Mouse (Mus musculus): ENCODE results near the gene Limk1.

Limk1 gene

DNA sequence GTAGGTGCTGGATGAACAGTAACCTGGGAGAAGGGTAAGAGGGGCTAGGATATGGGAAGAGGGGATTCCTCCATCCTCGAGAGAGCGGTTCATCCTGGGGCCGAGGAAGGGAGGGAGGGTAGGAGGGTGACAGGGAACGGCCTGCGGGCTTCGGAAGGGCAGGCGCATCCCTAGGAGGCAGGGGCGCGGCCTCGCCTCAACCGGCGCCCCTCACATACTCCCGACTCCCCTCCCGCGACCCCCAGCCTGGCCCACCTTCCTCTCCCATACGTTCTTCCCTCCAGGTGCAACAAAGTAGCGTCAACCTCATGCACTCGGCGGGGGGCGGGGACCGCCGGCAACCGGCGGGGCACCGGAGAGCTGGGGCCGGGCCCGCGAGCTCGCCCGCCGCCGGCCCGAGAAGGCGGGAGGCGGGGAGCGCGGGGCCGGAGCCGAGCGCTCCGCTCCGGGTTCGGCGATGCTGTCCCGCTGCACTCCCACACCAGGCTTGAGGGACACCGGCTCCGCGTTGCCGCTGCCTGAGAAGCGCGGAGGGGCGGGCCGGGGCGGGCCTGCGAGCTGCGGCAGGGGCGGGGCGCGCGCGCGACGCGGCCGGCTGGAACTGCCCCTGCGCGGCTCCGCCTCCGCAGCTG lies at the start of gene Limk1:
TSS of gene Limk1 (minus strand) at position 513 of the 632 bp plus-strand sequence.
- DNase-seq (ENCODE audit: low spot score): no peak

DNA sequence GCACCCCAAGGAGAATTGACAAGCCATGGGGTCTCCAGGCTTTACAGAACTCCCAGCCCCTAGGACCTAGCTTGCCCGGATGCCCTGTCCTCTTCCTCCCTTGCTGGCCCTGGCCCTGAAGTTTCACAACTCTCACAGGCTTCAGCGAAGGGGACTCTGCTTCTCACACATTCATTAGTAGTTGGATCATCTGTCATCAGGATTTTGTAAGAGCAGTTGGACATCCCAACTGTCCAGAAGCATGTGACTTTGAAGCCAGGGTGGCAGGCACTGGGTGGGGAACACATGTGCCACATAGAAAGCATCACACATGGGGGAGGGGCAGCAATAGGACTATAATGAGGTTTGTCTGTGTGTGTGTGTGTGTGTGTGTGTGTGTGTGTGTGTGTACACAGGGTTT lies 46.5 kb upstream of the Limk1 start:
- DNase-seq (ENCODE audit: low spot score): no peak

DNA sequence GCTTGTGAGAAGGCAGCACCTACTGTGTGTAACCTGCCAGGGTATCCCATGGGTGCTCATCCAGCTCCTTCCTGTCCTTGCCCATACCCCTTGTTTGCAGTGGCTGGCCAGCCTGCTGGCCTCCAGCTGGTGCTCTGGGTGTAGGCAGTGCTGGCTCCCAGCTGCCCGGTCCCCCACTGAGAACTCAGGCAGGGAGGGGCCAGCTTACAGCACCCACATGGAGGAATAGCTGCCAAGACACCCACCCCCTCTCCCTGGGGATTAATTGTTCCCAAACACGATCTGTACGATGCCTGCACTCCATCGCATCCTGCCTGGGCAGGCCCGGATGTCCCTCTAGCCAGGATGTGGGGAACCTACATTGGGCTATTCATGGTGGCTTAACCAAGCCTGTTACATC lies 45.7 kb upstream of the Limk1 start:
- no peak for DNase-seq (ENCODE audit: low spot score)

DNA sequence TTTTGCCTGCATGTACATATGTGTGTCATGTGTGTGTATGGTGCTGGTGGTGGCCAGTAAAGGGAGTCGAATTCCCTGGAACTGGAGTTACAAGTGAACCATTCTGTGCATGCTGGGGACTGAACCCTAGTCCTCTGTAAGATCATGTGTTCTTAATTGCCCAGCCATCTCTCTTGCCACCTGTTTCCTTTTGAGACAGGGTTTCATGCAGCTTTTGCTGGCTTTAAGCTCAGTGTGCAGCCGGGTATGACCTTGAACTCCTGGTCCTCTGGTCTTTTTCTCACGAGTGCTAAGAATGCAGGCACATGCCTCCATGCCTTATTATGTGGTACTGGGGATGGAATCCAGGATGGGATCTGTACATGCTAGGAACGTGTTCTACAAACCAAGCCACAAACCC lies 44.8 kb upstream of the Limk1 start:
- DNase-seq (ENCODE audit: low spot score): no peak

DNA sequence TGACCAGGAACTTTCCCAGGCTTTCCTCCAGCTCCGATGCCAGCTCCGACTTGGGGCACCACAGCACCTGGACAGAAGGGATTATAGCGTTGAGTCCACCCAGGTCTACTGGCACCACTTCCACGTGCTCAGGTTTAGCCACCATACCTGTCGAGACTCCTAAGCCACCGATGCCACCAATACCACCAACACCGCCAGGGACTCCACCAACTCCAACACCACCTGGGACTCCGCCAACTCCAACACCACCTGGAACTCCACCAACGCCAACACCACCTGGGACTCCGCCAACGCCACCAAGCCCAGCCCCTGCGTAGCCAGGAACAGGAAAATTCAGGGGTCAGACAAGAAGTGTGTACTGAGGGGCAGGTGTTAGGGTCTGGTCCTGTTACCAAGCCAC lies 40.7 kb upstream of the Limk1 start:
- no peak for DNase-seq (ENCODE audit: low spot score)

DNA sequence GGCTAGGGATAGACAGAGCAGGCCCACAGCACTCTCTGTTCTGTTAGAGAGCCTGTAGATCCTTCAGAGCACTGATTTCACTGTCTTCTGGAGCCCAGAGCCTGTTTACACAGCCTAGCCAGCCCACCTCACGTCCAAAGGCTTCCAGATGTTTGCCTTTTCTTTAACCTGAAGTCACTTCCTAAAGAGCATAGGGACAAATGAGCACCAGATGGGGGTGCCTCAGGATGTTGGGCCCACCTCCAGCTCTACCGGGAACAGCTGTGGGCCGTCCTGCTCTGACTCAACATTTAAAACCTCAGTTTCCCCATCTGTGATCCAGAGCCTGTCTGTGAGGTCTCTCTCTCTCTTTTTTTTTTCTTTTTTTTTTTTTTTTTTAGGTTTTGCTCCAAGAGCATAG lies 40.1 kb upstream of the Limk1 start:
- no peak for DNase-seq (ENCODE audit: low spot score)

DNA sequence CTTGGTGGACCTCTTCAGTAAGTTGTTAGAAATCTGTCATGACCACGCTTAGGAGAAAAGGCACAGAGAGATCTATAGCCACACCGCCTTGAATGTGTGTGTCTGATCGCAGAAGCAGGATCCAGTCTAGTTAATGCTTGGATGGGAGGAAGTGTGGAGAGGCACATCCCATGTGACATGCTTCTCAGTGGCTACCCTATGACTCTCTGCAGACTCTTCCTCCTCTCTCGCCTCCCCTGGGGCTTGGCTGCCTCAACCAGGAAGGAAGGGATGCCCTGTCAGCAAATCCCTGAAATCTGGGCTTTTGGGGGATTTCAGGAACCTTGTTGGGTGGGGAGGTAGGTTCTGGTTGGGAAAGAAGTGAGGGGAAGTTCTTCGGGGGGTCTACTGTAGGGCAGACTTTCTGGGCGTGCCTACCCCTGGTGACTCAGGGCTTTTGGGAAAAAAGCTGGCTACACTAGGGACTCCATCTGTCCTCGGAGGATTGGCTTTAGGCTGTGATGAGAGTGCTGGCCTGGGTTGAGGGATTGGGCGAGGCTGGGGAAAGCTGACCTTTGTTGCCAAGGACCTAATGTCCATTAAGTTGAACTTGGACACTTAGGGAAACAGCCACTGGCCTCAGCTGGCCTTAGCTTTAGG lies 38.7 kb upstream of the Limk1 start:
- no peak for DNase-seq (ENCODE audit: low spot score)

DNA sequence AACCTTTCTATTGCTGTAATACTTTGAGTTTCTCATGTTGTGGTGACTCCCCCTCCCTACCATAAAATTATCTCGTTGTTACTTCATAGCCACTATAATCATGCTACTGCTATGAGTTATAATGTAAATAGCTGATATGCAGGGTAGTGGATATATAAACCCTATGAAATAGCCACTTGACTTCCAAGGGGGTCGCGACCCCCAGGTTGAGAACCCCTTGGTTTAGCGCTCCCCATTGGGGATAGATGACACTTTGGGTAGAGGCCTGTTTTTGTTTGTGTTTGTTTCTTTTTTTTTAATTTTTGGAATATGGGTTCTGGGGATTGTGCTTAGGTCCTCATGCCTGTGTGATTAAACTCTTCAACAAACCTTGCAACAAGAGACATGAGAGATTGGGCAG lies 36.9 kb upstream of the Limk1 start:
- no peak for DNase-seq (ENCODE audit: low spot score)

DNA sequence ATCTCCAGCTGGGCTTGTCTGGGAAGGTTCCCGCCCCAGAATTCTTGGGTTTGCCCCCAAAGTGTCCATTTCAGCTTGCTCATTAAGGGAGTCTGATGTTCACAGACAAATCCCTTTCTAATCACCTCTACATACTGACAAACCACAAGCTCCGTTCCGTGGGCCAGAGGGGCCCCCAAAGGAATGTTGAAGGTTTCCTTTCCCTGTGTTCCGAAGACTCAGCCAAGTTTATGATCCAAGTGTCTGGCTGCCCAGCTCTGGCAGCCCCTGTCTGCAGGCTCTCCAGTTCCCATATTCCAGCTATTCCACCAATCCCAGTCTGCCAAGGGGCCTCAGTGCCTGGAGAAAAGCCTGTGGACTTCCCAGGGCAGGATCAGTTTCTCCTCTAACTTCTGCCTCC lies 31.7 kb upstream of the Limk1 start:
- DNase-seq (ENCODE audit: low spot score): no peak

DNA sequence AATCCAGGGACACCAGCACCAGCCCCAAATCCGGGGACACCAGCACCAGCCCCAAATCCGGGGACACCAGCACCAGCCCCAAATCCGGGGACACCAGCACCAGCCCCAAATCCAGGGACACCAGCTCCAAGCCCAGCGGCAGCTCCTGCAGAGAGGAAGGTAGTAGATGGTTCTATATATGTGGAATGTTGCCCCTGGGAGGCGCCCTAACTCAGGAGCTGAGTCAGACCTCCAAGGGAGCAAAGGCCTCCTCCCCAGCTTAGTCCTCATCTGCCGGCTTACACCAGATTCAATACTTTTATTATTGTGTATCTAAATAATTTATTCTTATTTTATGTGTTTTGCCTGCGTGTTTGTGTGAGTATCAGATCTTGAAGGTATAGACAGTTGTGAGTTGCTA lies 22.7 kb upstream of the Limk1 start:
- DNase-seq (ENCODE audit: low spot score): no peak

DNA sequence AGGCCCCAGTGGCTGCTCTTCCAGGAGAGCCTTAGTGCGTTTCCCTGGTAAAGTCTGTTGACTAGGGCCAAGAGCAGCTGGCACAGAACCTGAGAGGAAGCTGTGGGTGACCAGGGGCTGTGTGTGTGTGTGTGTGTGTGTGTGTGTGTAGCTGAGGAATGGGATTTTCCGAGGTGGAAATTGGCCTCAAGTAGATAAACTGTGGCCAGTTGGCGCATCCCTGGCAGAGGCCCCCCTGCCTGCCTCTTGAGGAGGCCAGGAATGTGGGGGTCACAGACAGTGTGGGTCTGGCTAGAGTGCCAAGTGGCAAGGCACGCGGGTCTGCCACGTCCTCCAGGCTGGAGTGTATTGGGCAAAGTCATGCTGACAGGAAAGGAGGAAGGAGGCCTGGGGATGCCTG lies 20.9 kb upstream of the Limk1 start:
- no peak for DNase-seq (ENCODE audit: low spot score)

DNA sequence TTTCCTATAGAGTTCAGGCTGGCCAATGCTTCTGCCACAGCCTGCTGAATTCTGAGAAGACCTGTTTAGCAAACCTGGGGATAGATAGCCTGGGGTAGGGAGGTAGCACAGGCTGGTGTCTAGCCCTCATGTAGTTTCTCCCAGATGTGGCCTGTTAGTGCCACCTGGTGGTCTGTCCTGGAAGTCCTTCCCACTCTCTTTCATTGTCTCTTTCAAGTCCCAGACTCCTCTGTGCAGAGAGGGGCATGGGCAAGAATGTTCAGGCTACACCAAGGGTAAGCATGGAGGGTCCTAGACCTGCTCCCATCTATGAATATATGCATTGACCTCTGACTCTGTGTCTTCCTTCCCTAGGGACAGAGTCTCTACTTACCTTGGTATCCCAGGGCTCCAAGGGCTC lies 15.8 kb upstream of the Limk1 start:
- DNase-seq (ENCODE audit: low spot score): peak; percentile 47

DNA sequence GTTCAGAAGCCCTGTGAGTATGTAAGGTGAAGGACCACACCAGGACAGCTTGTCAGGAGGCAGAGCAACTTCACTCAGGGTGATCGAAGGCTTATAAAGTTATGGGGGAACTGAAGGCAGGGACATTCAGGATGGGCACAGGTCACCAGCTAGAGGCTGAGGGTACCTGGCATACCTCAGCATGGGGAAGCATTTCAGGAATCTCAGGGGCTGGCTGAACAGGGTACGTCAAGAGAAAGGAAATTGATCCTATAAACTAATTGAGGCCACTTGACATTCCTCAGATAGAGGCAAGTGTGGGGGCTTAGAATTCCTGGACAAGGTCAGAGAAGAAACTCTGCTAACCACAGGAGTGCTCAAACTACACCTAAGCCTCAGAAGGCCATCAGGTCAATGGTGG lies 7.1 kb upstream of the Limk1 start:
- no peak for DNase-seq (ENCODE audit: low spot score)

DNA sequence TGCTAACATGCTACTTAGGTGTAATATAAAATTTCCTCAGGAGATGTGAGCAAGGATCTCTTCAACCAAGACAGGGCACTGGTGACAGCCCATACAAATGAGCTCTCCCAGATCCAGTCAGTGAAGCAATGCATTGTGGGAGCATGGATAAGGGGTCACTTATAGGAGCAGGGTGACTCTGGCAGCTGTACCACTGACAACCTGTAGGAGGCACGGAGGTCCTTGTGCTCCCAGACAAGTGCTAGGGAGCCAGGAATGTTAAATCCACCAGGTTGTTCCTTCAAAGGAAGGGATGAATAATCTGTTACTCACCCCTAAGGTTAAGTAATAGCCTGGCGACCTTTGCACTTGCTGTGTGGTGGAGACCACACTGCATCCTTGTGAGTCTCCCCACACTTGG lies 6.7 kb upstream of the Limk1 start:
- DNase-seq (ENCODE audit: low spot score): no peak

DNA sequence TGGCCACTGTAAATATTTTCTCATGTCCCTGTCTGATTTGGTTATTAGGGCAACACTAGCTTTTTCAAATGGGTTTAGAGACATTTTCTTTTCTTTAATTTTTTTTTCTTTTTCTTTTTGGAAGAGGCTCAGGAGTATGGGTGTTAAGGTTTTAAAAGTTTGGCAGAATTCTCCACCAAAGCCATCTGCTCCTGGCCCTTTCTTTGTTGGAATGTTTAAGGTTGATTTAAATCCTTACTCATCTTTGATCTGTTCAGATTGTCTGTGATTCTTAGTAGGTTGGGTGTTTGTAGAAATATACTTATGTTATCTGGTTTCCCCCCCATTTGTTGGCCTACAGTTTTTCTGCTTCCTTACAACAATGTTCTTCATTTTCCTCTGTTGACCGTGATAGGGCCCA lies 4.3 kb upstream of the Limk1 start:
- no peak for DNase-seq (ENCODE audit: low spot score)

DNA sequence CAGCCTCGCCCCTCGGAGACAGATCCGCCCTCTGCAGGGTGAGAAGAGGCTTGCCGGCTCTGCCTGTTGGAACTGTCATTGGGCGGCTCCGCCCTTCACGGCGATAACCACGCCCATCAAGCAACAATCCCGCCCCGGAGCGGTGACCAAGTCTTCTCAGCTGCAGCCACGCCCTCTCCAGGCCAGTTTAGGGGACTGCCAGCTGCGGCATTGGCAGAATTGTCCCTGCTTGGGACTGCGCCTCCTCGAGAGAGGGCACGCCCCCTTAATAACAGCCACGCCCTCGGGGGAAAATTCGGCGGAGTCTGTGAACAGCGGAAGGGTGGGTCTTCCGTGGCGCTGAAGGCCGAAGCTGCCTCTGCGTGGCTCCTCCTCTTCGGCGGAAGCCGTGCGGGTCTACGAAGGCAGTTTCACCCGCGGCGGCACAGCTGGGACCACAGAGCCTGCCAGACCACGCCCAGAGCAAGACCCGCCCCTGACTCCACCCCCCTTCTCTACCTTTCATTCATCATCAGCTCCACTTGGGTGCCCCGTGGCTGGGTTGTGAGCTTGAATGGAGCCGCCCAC lies 403 bp upstream of the Limk1 start:
- DNase-seq (ENCODE audit: low spot score): peak; percentile 93

DNA sequence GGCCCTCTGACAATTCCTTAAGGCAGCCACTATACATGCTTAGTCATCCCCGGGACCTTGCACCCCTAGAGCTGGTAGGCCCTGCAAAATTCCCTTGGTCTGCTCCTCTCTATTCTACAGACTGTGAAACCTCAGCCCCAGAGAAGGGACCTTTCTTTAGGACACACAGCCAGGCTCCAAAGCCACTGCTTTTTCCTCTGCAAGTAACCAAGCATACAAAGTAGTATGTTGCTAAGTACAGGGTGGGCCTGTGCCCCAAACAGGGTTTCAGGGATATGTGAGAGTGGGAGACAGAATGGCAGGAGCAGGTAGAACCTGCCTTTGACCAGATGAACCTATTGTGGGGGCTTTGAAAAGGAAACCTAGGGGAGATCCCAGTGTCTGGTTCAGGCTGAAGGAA lies 1.2 kb downstream of the Limk1 start:
- DNase-seq (ENCODE audit: low spot score): no peak

DNA sequence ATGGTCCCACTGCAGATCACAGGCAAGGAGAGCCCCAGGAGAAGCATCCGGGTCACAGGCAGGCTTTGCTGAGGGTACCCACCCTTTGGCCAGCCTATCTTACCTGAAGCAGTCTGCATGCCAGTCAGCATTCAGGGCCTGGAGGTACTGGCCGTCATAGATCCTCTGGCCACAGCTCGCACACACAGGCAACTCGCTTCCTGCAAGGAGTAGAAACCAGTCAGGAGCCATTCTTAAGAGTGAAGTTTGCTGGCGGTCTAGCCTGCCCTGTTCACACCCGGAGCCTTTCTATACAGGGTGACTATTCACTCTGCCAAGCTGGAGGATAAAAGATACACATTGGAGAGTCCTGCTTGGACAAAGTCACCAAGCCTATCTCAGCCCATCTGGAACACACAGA lies 1.9 kb downstream of the Limk1 start:
- DNase-seq (ENCODE audit: low spot score): no peak

DNA sequence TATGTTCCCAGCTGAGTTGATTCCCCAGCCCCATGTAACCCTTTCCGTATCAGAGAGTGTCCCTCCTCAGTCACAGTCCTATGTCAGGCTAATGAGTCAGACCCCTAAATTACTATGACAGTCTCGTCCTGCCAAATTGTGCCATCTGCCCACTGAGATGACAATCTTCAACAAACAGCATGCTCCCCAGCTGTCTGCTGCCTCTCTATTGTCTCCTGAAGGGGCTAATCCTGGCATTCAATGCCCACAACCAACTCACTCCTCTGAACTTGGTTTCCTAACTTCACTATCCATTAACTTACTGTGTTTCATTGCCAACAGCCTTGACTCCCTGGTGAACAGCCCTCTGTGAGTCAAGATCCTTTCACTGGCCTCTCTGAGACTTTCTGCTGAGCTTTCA lies 4.0 kb downstream of the Limk1 start:
- DNase-seq (ENCODE audit: low spot score): no peak

DNA sequence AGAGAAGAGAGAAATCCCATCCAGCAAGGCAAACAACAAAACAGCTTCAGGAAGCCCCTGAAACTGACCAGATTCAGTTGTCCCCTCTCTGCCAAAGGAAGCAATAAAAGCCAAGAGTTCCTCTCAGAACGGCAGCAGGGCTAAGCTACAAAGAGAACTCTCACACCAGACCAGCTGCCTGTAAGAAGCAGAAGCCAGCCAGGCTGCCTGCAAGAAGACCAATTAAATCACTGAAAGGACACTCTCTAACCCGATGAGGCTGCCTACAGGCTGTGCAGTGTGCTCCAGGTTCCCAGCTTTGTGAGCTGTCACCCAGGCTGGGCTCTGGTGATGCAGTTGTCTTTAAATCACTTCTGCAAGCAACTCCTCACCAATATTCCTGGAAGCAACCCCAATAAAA lies 4.6 kb downstream of the Limk1 start:
- no peak for DNase-seq (ENCODE audit: low spot score)

DNA sequence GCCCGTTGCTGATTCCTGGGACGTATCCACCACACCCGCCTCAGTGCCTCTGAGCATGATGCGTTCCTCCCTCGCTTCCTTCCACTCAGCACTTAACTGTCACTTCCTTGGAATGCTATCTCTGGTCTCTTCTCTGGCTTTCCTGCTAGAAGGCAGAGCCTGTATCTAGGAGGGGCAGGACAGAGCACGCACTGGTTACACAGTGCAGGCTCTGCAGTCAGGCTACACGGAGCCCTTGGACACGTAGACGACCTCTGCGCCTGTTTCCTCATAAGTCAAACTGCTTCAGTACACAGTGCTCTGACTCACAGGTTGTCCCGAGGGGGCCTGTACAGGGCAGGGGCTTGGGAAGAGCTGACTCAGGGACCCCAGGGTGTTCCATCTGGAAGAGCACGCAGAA lies 8.2 kb downstream of the Limk1 start:
- no peak for DNase-seq (ENCODE audit: low spot score)

DNA sequence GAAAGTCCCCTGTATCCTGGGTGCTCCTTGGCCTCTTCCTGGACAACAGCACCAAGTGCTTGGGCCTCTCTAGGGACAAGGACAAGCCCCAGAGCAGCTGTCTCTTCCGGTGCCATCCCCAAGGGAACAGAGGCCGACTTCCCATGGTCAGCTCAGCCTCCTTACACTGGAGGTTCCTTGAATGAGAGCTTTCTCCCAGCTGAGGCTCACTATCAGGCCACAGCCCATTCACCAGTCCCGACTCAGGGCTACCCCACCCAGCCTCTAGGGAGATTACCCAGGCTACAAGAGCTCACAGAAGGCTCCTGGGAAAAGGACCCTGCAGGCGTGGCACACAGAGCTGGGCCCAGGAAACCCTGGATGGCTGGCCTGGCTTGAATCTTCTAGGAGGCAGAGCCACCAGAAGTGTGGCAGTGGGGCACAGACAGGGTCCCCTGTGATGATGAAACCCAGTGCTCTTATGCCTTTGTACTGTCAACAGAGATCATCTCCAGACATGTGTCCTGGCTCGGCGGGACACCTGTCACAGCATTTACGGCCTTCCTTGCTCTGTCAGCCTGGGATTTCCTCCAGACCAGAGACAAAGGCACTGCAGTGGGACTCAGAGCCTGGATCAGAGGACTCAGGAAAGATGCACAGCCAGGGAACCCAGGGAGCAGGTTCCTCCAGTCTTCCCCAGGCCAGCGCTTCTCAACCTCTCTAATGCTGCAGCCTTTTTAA lies 9.4 kb downstream of the Limk1 start:
- no peak for DNase-seq (ENCODE audit: low spot score)

DNA sequence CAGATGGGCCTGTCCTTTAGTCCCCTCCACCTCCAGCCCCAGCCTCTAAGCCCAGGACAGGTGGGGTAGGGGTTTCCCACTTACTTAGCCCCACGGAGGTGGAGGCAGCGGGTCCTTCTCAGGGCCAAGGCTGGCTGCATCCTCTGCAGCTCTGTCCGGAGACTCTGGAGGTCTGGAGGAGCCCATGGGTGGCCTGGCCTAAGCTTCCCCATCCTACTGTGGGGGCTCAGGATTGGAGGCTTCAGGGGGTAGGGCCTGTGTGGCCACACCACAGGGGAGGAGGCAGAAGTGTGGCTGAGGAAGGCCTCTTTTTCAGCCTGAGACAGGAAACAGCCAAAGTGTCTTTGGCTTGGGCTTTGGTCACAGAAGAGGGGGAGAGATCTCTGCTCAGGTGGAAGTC lies 10.4 kb downstream of the Limk1 start:
- no peak for DNase-seq (ENCODE audit: low spot score)
